Mouse (Mus musculus) heart, embryonic 11.5 days (tissue): Measurements from ENCODE around the gene Dnaaf5. TPM values are rescaled to one million over a fixed set of nuclear protein-coding genes. Genes with fewer than 3 reads are reported as not detected.

Experiments
- ATAC-seq: fragments of 200-750 bp; cut with Nextera tagmentation; replicated peaks from 2 replicates; pipeline ENCODE4 v1.8.0; 2017; ENCODE audit warnings: moderate library complexity; ENCODE audit not compliant: insufficient number of reproducible peaks, low FRiP score, low TSS enrichment
- H3K27ac ChIP-seq: fragments of 300-500 bp; sonication (generic); 2 replicates; pipeline ENCODE4 v1.5.1; 2014; ENCODE audit warnings: mild to moderate bottlenecking, low read depth, low read length
- H3K27me3 ChIP-seq: fragments of 300-500 bp; sonication (generic); 2 replicates; pipeline ENCODE4 v1.6.1; 2014; ENCODE audit warnings: mild to moderate bottlenecking, low read length, mixed read lengths; ENCODE audit not compliant: control insufficient read depth, insufficient read depth
- H3K36me3 ChIP-seq: fragments of 300-500 bp; sonication (generic); 2 replicates; pipeline ENCODE4 v1.6.1; 2014; ENCODE audit warnings: mild to moderate bottlenecking, low read length, moderate library complexity, mixed read lengths; ENCODE audit not compliant: control insufficient read depth, insufficient read depth
- H3K4me1 ChIP-seq: fragments of 300-500 bp; sonication (generic); 2 replicates; pipeline ENCODE4 v1.6.1; 2014; ENCODE audit warnings: low read length; ENCODE audit not compliant: control insufficient read depth, insufficient read depth
- H3K4me2 ChIP-seq: fragments of 300-500 bp; sonication (generic); 2 replicates; pipeline ENCODE4 v1.6.1; 2014; ENCODE audit warnings: mild to moderate bottlenecking, moderate library complexity
- H3K4me3 ChIP-seq: fragments of 300-500 bp; sonication (generic); 2 replicates; pipeline ENCODE4 v1.5.1; 2014; ENCODE audit warnings: low read depth, low read length
- H3K9ac ChIP-seq: fragments of 300-500 bp; sonication (generic); 2 replicates; pipeline ENCODE4 v1.6.1; 2014; ENCODE audit warnings: mild to moderate bottlenecking, low read depth, low read length, moderate library complexity
- H3K9me3 ChIP-seq: fragments of 300-500 bp; sonication (generic); replicated peaks from 2 replicates; pipeline ENCODE4 v1.6.1; 2016; ENCODE audit warnings: low read length; ENCODE audit not compliant: control insufficient read depth
- WGBS: fragments of 180-500 bp; shearing (Covaris S2); extraction: QIAGEN DNeasy Blood & Tissue Kit; methylation state at CpG from one replicate; pipeline ENCODE4 v1.1.7; 2014; ENCODE audit not compliant: insufficient replicate concordance; 5-methylcytosine and 5-hydroxymethylcytosine counted together
- polyA plus RNA-seq: library from polyadenylated mRNA; unstranded; fragments of >200 nt; fragmentation: Nextera tagmentation; extraction: Ambion mirVana; gene quantifications from 2 replicates; pipeline ENCODE4 v1.2.1, GENCODE M21; 2014

Dnaaf5 gene
- polyA plus RNA-seq, 1 experiment from 2014 or later, result 6.9 TPM

GRCm38 (mm10) chr5:139220006-139220515, 70.0 kb downstream of the Dnaaf5 start:
- Histone ChIP-seq H3K9me3 (no peaks in the 10 kb centered on the region), H3K4me2 (no peak overlapping the region), H3K36me3 (peaks cover 4% of the 10 kb centered on the region), H3K9ac (no peak overlapping the region), H3K4me1 (no peaks in the 10 kb centered on the region), H3K4me3 (no peak overlapping the region), H3K27ac (no peak overlapping the region), H3K27me3 (no peaks in the 10 kb centered on the region)
- no peak for ATAC-seq
- 88% methylated on average over 4 of the region's 4 CpGs for WGBS

DNA sequence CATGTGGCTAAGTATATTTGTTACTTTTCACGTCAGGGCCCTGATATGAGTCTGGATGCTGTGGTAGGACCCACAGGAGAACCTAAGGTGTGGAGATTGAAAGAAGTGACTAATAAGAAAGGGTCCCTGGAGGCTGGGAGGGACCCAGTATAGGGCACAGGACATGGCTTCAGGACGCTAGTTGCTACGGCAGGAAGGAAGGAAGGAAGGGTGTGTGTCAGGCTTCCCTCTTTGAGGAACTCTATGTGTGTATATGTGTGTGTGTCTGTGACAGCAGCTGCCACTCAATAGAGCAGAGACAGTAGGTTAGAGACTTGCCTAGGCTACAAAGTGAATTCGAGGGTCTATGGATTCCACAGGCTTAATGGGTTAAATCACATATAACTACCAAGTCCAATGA, 70.6 kb downstream of the Dnaaf5 start:
- ATAC-seq, result no peak
- no peak overlapping the region for H3K27ac ChIP-seq

DNA sequence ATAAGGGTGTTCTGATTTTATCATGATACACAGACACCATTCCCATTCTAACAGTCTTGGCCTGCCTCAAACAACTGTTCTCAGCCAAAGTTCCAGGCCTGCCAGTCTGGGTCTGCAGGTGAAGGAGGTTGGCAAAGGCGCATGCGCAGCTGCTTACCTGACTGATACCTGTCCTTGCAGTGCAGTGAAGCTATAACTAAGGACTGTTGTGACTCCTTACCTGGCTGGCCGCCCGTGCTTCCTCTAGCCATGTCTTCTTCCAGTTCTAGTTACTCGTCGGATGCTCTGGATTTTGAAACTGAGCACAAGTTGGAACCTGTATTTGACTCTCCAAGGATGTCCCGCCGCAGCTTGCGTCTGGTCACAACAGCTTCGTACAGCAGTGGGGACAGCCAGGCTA, 73.3 kb downstream of the Dnaaf5 start:
- peaks cover 23% of the 10 kb centered on the region for H3K36me3 ChIP-seq
- no peak for ATAC-seq

More for the DNA sequence above, 70.6 kb downstream of the Dnaaf5 start:
- Histone ChIP-seq H3K36me3 (peaks cover 5% of the 10 kb centered on the region), H3K4me1 (no peaks in the 10 kb centered on the region), H3K9me3 (no peaks in the 10 kb centered on the region), H3K9ac (no peak overlapping the region), H3K4me3 (no peak overlapping the region), H3K27me3 (no peaks in the 10 kb centered on the region), H3K4me2 (no peak overlapping the region)
- WGBS, result 74% methylated on average over 4 of the region's 4 CpGs

DNA sequence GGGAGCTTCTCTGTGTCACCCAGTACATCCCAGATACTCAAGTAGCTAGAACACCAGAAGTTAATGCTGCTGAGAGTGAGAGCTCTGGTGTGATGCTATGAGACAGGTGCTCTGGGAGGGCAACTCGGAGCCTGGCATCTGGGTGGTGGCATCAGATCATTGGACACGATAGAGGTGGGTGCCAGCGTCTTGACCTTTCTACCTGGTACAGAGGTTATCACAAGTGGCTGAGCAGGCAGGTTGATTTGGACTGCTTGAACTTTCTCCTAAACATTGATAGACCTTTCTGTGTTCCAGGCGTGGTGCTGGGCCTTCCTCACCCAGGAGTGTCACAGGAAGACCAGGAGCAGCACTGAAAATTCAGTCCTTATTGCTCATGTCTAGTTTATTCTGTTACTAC, 77.2 kb downstream of the Dnaaf5 start:
- Histone ChIP-seq H3K4me3 (no peak overlapping the region), H3K4me2 (no peak overlapping the region), H3K4me1 (no peaks in the 10 kb centered on the region), H3K9me3 (no peaks in the 10 kb centered on the region), H3K36me3 (peaks cover 35% of the 10 kb centered on the region), H3K27ac (no peak overlapping the region), H3K27me3 (no peaks in the 10 kb centered on the region), H3K9ac (no peak overlapping the region)
- WGBS, result 93% methylated on average over 4 of the region's 4 CpGs
- ATAC-seq, result no peak

More for the DNA sequence above, 73.3 kb downstream of the Dnaaf5 start:
- no peaks in the 10 kb centered on the region for H3K27me3 ChIP-seq
- H3K9ac ChIP-seq, result no peak overlapping the region
- H3K27ac ChIP-seq, result no peak overlapping the region
- H3K9me3 ChIP-seq, result no peaks in the 10 kb centered on the region
- no peak overlapping the region for H3K4me3 ChIP-seq
- H3K4me1 ChIP-seq, result no peaks in the 10 kb centered on the region
- H3K4me2 ChIP-seq, result no peak overlapping the region
- WGBS, result 93% methylated on average over 10 of the region's 10 CpGs

DNA sequence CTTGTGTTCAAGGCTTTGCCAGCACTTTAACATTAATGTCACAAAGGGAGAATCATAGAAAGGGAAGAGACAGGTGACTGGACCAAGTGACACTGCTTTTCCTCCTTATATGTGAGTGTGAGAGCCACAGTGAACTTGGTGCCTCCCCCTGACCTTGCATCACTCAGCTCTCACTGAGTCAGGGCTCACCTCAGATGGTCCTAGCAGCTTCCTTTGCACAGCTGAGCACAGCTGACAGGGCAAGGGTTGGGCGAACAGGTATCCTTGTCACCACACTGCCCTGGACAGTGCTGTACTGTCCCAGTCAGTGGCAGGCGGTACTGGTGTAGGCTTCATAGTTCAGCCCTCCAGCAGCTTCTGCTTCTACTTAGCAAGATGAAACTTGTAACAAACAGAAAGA, 77.6 kb downstream of the Dnaaf5 start:
- Histone ChIP-seq H3K4me2 (no peak overlapping the region), H3K36me3 (peaks cover 35% of the 10 kb centered on the region), H3K27ac (no peak overlapping the region), H3K4me1 (no peaks in the 10 kb centered on the region), H3K27me3 (no peaks in the 10 kb centered on the region), H3K9ac (no peak overlapping the region), H3K4me3 (no peak overlapping the region), H3K9me3 (no peaks in the 10 kb centered on the region)
- ATAC-seq, result no peak
- WGBS, result 96% methylated on average over 2 of the region's 2 CpGs

GRCm38 (mm10) chr5:139228318-139228717, 78.3 kb downstream of the Dnaaf5 start:
- no peak for ATAC-seq
- no peak overlapping the region for H3K4me2 ChIP-seq
- no peak overlapping the region for H3K27ac ChIP-seq
- no peak overlapping the region for H3K4me3 ChIP-seq
- no peak overlapping the region for H3K9ac ChIP-seq
- WGBS, result 95% methylated on average over 3 of the region's 3 CpGs
- H3K36me3 ChIP-seq, result peaks cover 36% of the 10 kb centered on the region
- H3K27me3 ChIP-seq, result no peaks in the 10 kb centered on the region
- H3K9me3 ChIP-seq, result no peaks in the 10 kb centered on the region
- no peaks in the 10 kb centered on the region for H3K4me1 ChIP-seq

DNA sequence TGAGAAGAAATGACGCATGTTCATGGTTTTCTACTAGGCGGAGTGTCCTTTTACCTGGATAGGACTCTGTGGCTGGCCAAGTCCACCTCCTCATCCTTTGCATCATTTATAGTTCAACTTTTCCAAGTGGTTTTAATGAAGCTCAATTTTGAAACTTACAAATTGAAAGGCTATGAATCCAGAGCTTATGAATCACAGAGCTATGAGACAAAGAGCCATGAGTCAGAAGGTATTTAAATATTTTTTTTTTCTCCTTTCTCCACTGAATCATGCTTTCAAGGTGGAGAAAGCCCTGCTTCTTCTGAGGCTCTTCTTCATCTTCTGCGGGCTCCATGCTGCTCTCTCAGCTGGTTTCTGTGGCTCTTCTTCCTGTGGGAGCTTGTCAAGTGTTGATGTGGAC, 79.7 kb downstream of the Dnaaf5 start:
- H3K27me3 ChIP-seq, result no peaks in the 10 kb centered on the region
- no peaks in the 10 kb centered on the region for H3K4me1 ChIP-seq
- H3K9ac ChIP-seq, result no peak overlapping the region
- WGBS, result 90% methylated on average over 3 of the region's 3 CpGs
- no peak overlapping the region for H3K4me3 ChIP-seq
- H3K36me3 ChIP-seq, result peaks cover 43% of the 10 kb centered on the region
- ATAC-seq, result no peak
- no peak overlapping the region for H3K27ac ChIP-seq
- H3K4me2 ChIP-seq, result no peak overlapping the region
- H3K9me3 ChIP-seq, result no peaks in the 10 kb centered on the region

DNA sequence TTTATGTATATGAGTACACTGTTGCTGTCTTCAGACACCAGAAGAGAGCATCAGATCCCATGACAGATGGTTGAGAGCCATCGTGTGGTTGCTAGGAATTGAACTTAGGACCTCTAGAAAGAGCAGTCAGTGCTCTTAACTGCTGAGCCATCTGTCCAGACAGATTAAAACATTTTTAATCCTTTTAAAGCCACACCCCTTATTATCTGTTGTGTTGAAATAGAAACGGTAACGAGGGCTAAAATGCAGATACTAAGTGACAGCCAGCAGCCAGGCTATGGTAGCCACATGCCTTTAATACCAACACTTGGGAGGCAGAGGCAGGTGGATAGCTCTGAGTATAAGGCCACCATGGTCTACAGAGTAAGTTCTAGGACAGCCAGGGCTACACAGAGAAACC, 82.1 kb downstream of the Dnaaf5 start:
- no peak for ATAC-seq
- no peaks in the 10 kb centered on the region for H3K27me3 ChIP-seq
- no peak overlapping the region for H3K9ac ChIP-seq
- no peaks in the 10 kb centered on the region for H3K4me1 ChIP-seq
- H3K4me3 ChIP-seq, result no peak overlapping the region
- H3K36me3 ChIP-seq, result peaks cover 45% of the 10 kb centered on the region
- 87% methylated on average over 3 of the region's 3 CpGs for WGBS
- no peak overlapping the region for H3K4me2 ChIP-seq
- H3K9me3 ChIP-seq, result no peaks in the 10 kb centered on the region
- H3K27ac ChIP-seq, result no peak overlapping the region

GRCm38 (mm10) chr5:139234423-139234822, 84.4 kb downstream of the Dnaaf5 start:
- Histone ChIP-seq H3K4me3 (no peak overlapping the region), H3K27ac (no peak overlapping the region), H3K4me2 (no peak overlapping the region), H3K36me3 (peaks cover 42% of the 10 kb centered on the region), H3K27me3 (no peaks in the 10 kb centered on the region), H3K9ac (no peak overlapping the region), H3K9me3 (no peaks in the 10 kb centered on the region), H3K4me1 (no peaks in the 10 kb centered on the region)
- no peak for ATAC-seq
- WGBS, result 86% methylated on average over 4 of the region's 4 CpGs
